Comparison of ENCODE assay signal across 22 mouse cellular contexts in the genomic region with DNA sequence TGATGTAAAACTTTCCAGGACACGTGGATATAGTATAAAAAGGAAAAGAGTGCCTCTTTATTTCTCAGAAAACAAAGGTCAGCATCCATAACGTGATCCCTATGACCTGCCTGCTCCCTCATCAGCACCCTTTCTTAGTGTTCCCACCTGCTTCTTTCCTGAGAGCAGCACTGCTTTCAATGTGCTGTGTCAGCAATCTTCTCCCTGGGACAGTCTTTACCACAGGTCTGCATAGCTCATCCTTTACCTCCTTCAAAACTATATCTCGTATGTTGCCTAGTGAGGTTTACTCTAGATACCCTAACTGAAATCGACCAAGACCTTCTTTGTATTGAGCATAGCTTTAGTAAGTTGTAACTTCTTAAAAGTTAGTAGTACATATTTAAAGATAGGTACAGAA. TPM values are rescaled to one million over a fixed set of nuclear protein-coding genes. Genes with fewer than 3 reads are reported as not detected.
A peak's percentile ranks its signal among the peaks of the same experiment; 100 is the strongest.
DNase-seq lines count a peak whose midpoint lies in the region; ATAC-seq and TF ChIP-seq lines count a peak whose summit lies in the region.
"Had no signal": no experiment of that assay in that cellular context is flagged by ENCODE, and none has a peak within 500 bp of the region (broad histone marks: within the 10 kb centered on the region; RNA-seq: fewer than 3 reads in every experiment).

No protein-coding gene starts in this region.

- TF ChIP-seq RAD21 in CH12.LX (IDR thresholded peaks at IDR 0.05; ENCODE audit: low read depth, low read length): no peak

- H3K9ac ChIP-seq in CH12.LX (ENCODE audit: insufficient read depth, low read depth): no peak overlapping the region
- H3K9ac ChIP-seq in ES-E14 (ENCODE audit: insufficient read depth, low read depth, low read length, poor library complexity, severe bottlenecking): no peak overlapping the region

- dilution Hi-C loops in CH12.LX (cut with MboI; ENCODE audit: extremely low pct_ligation_motif_present, extremely low pct_unique_long_range_greater_than_20kb, low sequenced_read_pairs): no loop called here

- H3K36me3 ChIP-seq in CH12.LX (replicated peaks in 1 of 2; ENCODE audit: control insufficient read depth in 1 of 2, insufficient read depth in 1 of 2, low read length in 1 of 2) (no peaks in the 10 kb centered on the region), ES-E14 (ENCODE audit: control insufficient read depth, insufficient read depth, low read length, poor library complexity, severe bottlenecking) (no peaks in the 10 kb centered on the region)
- H3K36me3 ChIP-seq: G1E had no signal

- no peak for TF ChIP-seq POLR2A in CH12.LX (IDR thresholded peaks at IDR 0.05; ENCODE audit: low read depth, low read length)

- H3K9me3 ChIP-seq in CH12.LX (replicated peaks; ENCODE audit: low read length): no peaks in the 10 kb centered on the region
- no peaks in the 10 kb centered on the region for H3K9me3 ChIP-seq in ES-E14 (ENCODE audit: control insufficient read depth, insufficient read depth, low read depth, low read length)
- H3K9me3 ChIP-seq: G1E had no signal

- intact Hi-C loops in left cerebral cortex, adult 2 months (cut with DNase I): no loop called here

- no peaks in the 10 kb centered on the region for H3K4me1 ChIP-seq in CH12.LX (ENCODE audit: control insufficient read depth in 1 of 2, insufficient read depth in 2 of 2)
- H3K4me1 ChIP-seq in ES-E14 (ENCODE audit: control insufficient read depth in 2 of 2, insufficient read depth in 2 of 2, low read length in 2 of 2, poor library complexity in 1 of 2): no peaks in the 10 kb centered on the region

- H3K4me3 ChIP-seq in CH12.LX (replicated peaks in 1 of 3; ENCODE audit: low read depth in 2 of 3, low read length in 2 of 3, poor library complexity in 1 of 3) (no peak overlapping the region), ES-E14 (ENCODE audit: insufficient read depth in 1 of 2, low read depth in 1 of 2, low read length in 2 of 2, poor library complexity in 1 of 2, severe bottlenecking in 1 of 2) (no peak overlapping the region)
- H3K4me3 ChIP-seq in left cerebral cortex, adult 2 months: no peak overlapping the region

- in situ Hi-C loops in CH12.LX (cut with MboI; ENCODE audit: low pct_ligation_motif_present, low pct_unique_long_range_greater_than_20kb, low sequenced_read_pairs) (no loop called here), ES-E14 (cut with MboI; ENCODE audit: low sequenced_read_pairs in 2 of 2, unreplicated experiment in 2 of 2) (no loop called here)

- DNase-seq in CH12.LX (ENCODE audit: extremely low read depth) (no peak), ES-E14 (ENCODE audit: low read depth, low spot score) (no peak)
- no peak for DNase-seq in left cerebral cortex, adult 2 months (ENCODE audit: extremely low spot score in 1 of 2, low spot score in 2 of 2)
- DNase-seq: adrenal gland, adult 2 months; adrenal gland, adult 8-10 months; adrenal gland, postnatal 10 days; adrenal gland, postnatal 14 days; adrenal gland, postnatal 25 days; adrenal gland, postnatal 36 days; B cell, adult 2 months; cerebellum, adult 11 months; cerebellum, adult 11-12 months; cerebellum, adult 18-20 months; cerebellum, adult 2 months; cerebellum, adult 8-10 months had no signal

- no peak for ATAC-seq in megakaryocyte, adult 5-6 weeks (ENCODE audit: poor library complexity, severe bottlenecking)
- ATAC-seq: activated CD4-positive, CD25-positive, alpha-beta regulatory T cell, adult 4 months; CD4-positive, CD25-positive, alpha-beta regulatory T cell, adult 4 months; Patski had no signal

- H3K27me3 ChIP-seq in CH12.LX (replicated peaks): no peaks in the 10 kb centered on the region

- TF ChIP-seq CTCF in CH12.LX (conservative IDR thresholded peaks at IDR 0.05 in 1 of 2, IDR thresholded peaks at IDR 0.05 in 1 of 2; ENCODE audit: low read depth in 2 of 2, low read length in 2 of 2): no peak
- no peak for TF ChIP-seq CTCF in left cerebral cortex, adult 2 months (IDR thresholded peaks at IDR 0.05)

- H3K27ac ChIP-seq in CH12.LX (ENCODE audit: insufficient read depth, low read depth) (no peak overlapping the region), ES-E14 (ENCODE audit: insufficient read depth, low read depth, low read length, poor library complexity, severe bottlenecking) (no peak overlapping the region)
- no peak overlapping the region for H3K27ac ChIP-seq in left cerebral cortex, adult 2 months

- no peak overlapping the region for H3K4me2 ChIP-seq in CH12.LX (ENCODE audit: insufficient read depth, low read depth, poor library complexity, severe bottlenecking)

- TF ChIP-seq EP300 in CH12.LX (IDR thresholded peaks at IDR 0.05; ENCODE audit: low read length): no peak

- H3K79me2 ChIP-seq in CH12.LX (replicated peaks; ENCODE audit: control insufficient read depth, extremely low read depth, insufficient read depth, poor library complexity, severe bottlenecking): no peaks in the 10 kb centered on the region

TF ChIP-seq in CH12.LX, 34 proteins besides CTCF, POLR2A, EP300 and RAD21:
- TF ChIP-seq ZC3H11A (IDR thresholded peaks at IDR 0.05; ENCODE audit: low read depth, low read length) (no peak), MAFK (IDR thresholded peaks at IDR 0.05; ENCODE audit: insufficient replicate concordance, low read length) (peak; percentile 82; the same call in 1 of the 2 replicates)

TF ChIP-seq in ES-E14, 5 proteins besides CTCF, POLR2A, EP300 and RAD21:
- TF ChIP-seq HCFC1 (IDR thresholded peaks at IDR 0.05; ENCODE audit: borderline replicate concordance, insufficient read depth, low read length): no peak
- TF ChIP-seq MAFK (IDR thresholded peaks at IDR 0.05; ENCODE audit: insufficient read depth, low read depth, low read length): peak; percentile 82

RNA-seq across cellular contexts. Expression of a gene that starts 43.4 kb away (rescaled TPM):
- total RNA-seq in CH12.LX (2012; rRNA removed) (0.08 TPM in 2 replicates), CH12.LX (2014; rRNA removed) (not detected in 2 replicates), ES-E14 (2012; rRNA removed) (0.22 and 0.42 TPM in 2 replicates)
- polyA plus RNA-seq in CH12.LX (2012; ENCODE audit: insufficient read length, low read depth): not detected in 2 replicates
- total RNA-seq in left cerebral cortex, adult 2 months (2021): 10 to 100 TPM; 34.4 to 34.9 TPM
- total RNA-seq in megakaryocyte, adult 5-6 weeks (2015): not detected in 2 replicates
- total RNA-seq in megakaryocyte, adult 5-6 weeks (2017): not detected in 2 replicates
- total RNA-seq: MEL had no signal
- polyA plus RNA-seq: activated CD4-positive, CD25-positive, alpha-beta regulatory T cell, adult 4 months; C2C12; G1E; Patski had no signal

Comparison
In these comparisons a context has a peak if more than half of its experiments do, and no peak if none do; other contexts are left out.
1. RNA of a gene that starts 43.4 kb away (total RNA-seq): 34.4 to 34.9 TPM in left cerebral cortex, adult 2 months; 0.22 to 0.42 TPM in ES-E14, 0.08 TPM in CH12.LX and not detected in megakaryocyte, adult 5-6 weeks; every median in the first group is over 10 times any median in the second.